Mouse (Mus musculus) thymus, postnatal 14 days (tissue): Measurements from ENCODE around the gene Fam120b.

Experiments used
- DNase-seq: peaks from one replicate; pipeline ENCODE4 v3.0.0; 2021

Fam120b gene

GRCm38 (mm10) chr17:15395997-15396675, at the start of gene Fam120b:
Fam120b (plus strand) TSS chr17:15396202.
- DNase-seq: peak; percentile 85

GRCm38 (mm10) chr17:15350152-15350551, 45.9 kb upstream of the Fam120b start:
- no peak for DNase-seq

DNA sequence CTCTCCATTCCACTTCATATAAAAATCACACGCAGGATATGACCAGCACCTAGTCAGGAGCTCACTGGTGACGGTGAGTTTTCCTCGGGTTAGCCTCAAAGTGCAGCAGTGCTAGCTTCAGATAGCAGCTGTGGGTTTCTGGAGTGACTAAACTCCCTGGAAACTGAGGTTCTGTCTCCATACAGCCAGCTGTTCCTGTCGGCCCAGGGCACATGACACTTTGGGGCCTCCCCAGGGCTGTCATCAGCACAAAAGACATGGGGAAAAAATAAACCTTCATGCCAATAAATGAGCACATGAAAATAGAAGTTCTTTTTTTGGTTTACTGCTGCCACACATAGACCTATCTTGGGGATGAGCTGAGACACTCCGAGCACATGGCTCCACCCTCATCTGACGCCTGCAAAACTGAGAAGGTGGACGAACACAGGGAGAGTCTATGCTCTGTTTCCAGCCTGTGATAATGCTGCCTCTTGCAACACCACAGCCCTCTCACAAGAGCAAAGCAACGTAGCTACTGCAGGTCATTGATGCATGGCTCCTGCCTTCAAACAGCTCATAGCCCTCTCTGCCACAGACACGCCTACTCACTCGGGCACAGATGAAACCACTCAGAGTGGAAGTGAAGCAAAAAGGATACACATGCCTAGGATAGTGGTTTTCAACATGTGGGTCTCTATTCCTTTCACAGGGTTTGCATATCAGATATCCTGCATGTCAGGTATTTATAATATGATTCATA, 43.0 kb upstream of the Fam120b start:
- no peak for DNase-seq

GRCm38 (mm10) chr17:15354006-15354405, 42.0 kb upstream of the Fam120b start:
- no peak for DNase-seq

- DNase-seq: no peak
Measured at GRCm38 (mm10) chr17:15355072-15355471, 40.9 kb upstream of the Fam120b start.

GRCm38 (mm10) chr17:15356526-15356925, 39.5 kb upstream of the Fam120b start:
- no peak for DNase-seq

GRCm38 (mm10) chr17:15357071-15357470, 38.9 kb upstream of the Fam120b start:
- DNase-seq: no peak

DNA sequence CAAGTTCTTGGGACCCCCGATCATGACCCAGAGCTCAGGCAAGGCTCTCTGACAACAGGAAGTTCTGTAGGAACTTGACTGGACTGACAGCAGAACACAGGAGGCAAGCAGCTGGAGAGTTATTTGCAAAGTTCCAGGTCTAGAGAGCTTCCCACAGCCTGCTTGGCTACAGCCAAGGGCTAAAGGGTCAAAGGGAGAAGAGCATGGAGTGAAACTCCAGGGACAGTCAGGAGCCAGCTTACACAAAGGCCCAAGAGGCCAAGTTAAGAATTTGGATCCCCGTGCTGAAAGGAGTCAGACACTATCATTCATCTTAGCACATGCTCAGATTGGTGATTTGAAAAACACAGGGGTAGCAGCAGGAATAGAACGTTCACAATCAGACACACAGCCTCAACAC, 32.3 kb upstream of the Fam120b start:
- DNase-seq: no peak

- DNase-seq: no peak
Measured at GRCm38 (mm10) chr17:15365650-15366049, 30.4 kb upstream of the Fam120b start.

GRCm38 (mm10) chr17:15370401-15370800, 25.6 kb upstream of the Fam120b start:
- no peak for DNase-seq

DNA sequence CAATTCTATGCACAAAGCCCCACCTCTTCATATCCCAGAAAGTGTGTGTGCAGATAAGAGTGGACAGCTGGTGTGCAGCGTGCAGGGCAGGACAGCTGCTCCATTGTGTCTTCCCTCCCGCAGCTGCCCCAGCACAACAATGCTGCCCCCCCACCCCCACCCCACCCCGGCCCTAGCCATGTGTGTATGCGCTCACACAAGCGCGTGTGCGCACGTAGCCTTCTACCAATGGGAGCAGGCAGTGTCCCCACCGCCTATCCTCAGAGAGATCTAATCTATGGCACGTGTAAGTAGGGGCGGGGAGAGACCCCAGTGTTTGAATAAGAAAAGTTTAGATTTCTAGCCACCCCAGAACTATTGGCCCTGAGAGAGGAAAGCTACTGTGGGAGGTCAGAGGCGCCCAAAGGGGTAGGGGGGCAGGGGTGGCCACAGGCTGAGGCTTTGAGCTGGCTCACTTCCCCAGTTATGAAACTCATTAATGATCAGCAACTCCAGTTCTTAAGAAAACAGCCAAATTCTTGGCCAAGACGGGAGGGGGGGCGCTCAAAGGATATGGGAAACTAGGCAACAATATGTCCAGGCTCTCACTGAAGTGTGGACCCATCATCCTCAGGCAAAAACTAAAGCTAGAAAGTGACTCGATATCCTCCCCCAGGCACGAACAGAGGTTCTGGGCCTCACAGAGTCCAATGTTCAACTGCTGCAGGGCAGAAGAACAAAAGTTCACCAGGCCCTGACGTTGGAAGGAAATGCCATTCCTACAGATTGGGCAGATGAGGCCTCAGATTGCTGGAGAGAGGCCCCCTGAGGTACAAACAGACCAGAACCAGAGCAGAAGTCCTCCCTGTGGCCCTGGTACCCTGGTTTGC, 23.8 kb upstream of the Fam120b start:
- no peak for DNase-seq

- no peak for DNase-seq
Measured at GRCm38 (mm10) chr17:15372931-15373652, 22.9 kb upstream of the Fam120b start.

GRCm38 (mm10) chr17:15374321-15375141, 21.5 kb upstream of the Fam120b start:
- DNase-seq: no peak

DNA sequence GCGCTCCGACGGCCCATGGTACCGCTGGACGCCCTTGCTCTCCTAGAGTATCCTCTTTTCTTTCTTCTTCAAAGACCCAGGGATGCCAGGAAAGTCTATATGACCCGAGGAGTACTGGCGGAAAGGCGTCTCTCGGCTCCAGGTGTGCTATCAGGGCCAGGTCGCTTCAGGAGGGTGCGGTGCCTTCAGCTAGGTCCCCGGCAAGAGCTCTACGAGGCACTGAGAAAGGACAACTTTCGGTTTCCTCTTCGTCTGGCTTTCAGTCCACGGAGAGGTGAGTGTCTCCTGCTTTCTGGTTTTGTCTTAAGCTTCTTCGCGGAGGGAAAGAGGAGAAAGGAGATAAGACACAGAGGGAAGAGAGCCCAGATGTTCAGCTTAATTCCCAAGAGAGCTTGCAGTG, 20.8 kb upstream of the Fam120b start:
- no peak for DNase-seq

DNA sequence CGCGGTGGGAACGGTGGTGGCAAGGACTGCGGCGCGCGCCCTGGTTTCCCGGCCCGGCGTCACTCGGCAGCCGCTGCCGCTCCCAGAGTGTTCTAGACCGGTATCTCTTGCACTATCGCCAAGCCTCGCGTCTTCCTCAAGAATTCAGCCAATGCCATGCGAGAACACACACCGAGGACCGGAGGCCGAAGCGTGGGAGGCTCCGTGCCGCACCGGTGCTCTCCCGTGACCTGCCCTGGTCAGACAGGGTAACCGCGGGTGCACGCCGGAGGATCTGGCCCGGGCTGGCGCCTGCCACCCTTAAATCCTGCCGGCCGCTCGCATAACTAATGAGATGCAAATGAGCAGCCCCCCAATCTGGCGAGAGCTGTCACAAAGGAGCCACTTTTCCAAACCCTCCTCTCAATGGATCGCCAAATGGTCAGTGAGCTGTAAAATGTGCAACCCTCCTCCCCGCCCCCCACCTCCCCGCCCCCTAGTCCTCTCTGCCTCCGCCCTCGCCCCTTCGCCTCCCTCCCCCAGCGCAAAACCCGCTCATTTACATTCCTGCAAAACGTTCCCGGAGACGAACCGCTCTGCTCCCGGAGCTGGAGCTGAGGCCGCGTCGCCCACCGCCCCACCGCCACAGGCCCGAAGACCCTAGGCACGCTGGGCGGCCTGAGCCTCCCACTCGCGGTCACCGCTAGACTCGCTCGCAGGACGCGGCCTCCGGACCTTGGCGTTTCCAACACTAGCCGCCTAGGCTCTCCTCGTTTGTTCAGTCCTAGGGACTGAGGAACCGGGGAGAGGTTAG, 20.1 kb upstream of the Fam120b start:
- DNase-seq: peak; percentile 19

GRCm38 (mm10) chr17:15376494-15377181, 19.4 kb upstream of the Fam120b start, which contains the start of gene Dll1:
Dll1 (minus strand) TSS chr17:15376872.
- no peak for DNase-seq

GRCm38 (mm10) chr17:15377901-15378300, 18.1 kb upstream of the Fam120b start:
- no peak for DNase-seq

- no peak for DNase-seq
Measured at GRCm38 (mm10) chr17:15378413-15379109, 17.4 kb upstream of the Fam120b start.

GRCm38 (mm10) chr17:15379741-15380526, 16.1 kb upstream of the Fam120b start:
- no peak for DNase-seq
